Mouse (Mus musculus) Patski (cell line): ENCODE results near the gene Slc1a2. TPM values are rescaled to one million over a fixed set of nuclear protein-coding genes. Genes with fewer than 3 reads are reported as not detected.

Experiments
- ATAC-seq: fragments of 100-300 bp; one replicate; pipeline ENCODE4 v1.8.0; 2021
- CTCF ChIA-PET: fragments of 350-600 bp; sonication (Branson Sonifier 250); formaldehyde crosslinking; loops from one replicate; lab custom pipeline; 2022; ENCODE audit warnings: inconsistent platforms; lab: Charles Lee
- POLR2A ChIA-PET: fragments of 350-600 bp; sonication (Branson Sonifier 250); formaldehyde crosslinking; loops from one replicate; lab custom pipeline; 2022; ENCODE audit warnings: antibody characterized with exemption, inconsistent platforms; lab: Charles Lee
- DNase-seq: peaks from one replicate; pipeline ENCODE4 v3.0.0-alpha.2; 2011; ENCODE audit warnings: low read depth, low spot score
- H3K27me3 ChIP-seq: fragments of 371-371 bp; one replicate; pipeline ENCODE4 v1.5.1; 2021
- CTCF ChIP-seq: fragments of 100-300 bp; IDR thresholded peaks from one replicate; pipeline ENCODE4 v1.5.1; 2021
- in situ Hi-C: fragments of 300-500 bp; cut with MboI; formaldehyde crosslinking; loops from 3 replicates; pipeline ENCODE4 v1.11.1; 2018; ENCODE audit warnings: low pct_unique_long_range_greater_than_20kb, mixed read lengths
- polyA plus RNA-seq: library from polyadenylated mRNA; unstranded; gene quantifications from one replicate; pipeline ENCODE4 v1.2.3, GENCODE M21; 2021

Gene Slc1a2
- polyA plus RNA-seq, 1 experiment from 2014 or later = 0.92 TPM

GRCm38 (mm10) chr2:102662911-102663310 is 4.5 kb downstream of the Slc1a2 start:
- ATAC-seq (no peak), DNase-seq (no peak)
- peaks cover 4% of the 10 kb centered on the region for H3K27me3 ChIP-seq
- in situ Hi-C loops = loop anchor here (25.0 kb wide), 1 partner anchor 751 kb away; no protein-coding TSS in a partner anchor
- POLR2A ChIA-PET = no interaction called here
- no peak for TF ChIP-seq CTCF
- CTCF ChIA-PET = no interaction called here

- ATAC-seq (no peak), DNase-seq (no peak)
- ChIA-PET CTCF (no interaction called here), POLR2A (no interaction called here)
- in situ Hi-C loops = loop anchor here (25.0 kb wide), 1 partner anchor 751 kb away; no protein-coding TSS in a partner anchor
- TF ChIP-seq CTCF = no peak
- H3K27me3 ChIP-seq = peaks cover 4% of the 10 kb centered on the region
These were observed 4.9 kb downstream of the Slc1a2 start for GRCm38 (mm10) chr2:102663339-102663738.

GRCm38 (mm10) chr2:102663865-102664264 is 5.4 kb downstream of the Slc1a2 start:
- peaks cover 4% of the 10 kb centered on the region for H3K27me3 ChIP-seq
- in situ Hi-C loops = loop anchor here (25.0 kb wide), 1 partner anchor 752 kb away; no protein-coding TSS in a partner anchor
- ATAC-seq (no peak), DNase-seq (no peak)
- no peak for TF ChIP-seq CTCF
- CTCF ChIA-PET = no interaction called here
- POLR2A ChIA-PET = no interaction called here

GRCm38 (mm10) chr2:102667981-102668380 is 9.5 kb downstream of the Slc1a2 start:
- ATAC-seq (no peak), DNase-seq (no peak)
- POLR2A ChIA-PET = interaction anchor here (2.0 kb wide), 1 partner anchor 9 kb away, joined by 4 read pairs; no protein-coding TSS in a partner anchor
- in situ Hi-C loops = loop anchor here (25.0 kb wide), 1 partner anchor 756 kb away; no protein-coding TSS in a partner anchor
- H3K27me3 ChIP-seq = no peaks in the 10 kb centered on the region
- CTCF ChIA-PET = interaction anchor here (1.2 kb wide), 1 partner anchor 79 kb away, joined by 3 read pairs; no protein-coding TSS in a partner anchor
- no peak for TF ChIP-seq CTCF

- POLR2A ChIA-PET = interaction anchor here (2.0 kb wide), 1 partner anchor 10 kb away, joined by 4 read pairs; no protein-coding TSS in a partner anchor
- in situ Hi-C loops = loop anchor here (25.0 kb wide), 1 partner anchor 757 kb away; no protein-coding TSS in a partner anchor
- CTCF ChIA-PET = no interaction called here
- no peaks in the 10 kb centered on the region for H3K27me3 ChIP-seq
- ATAC-seq = no peak
- no peak for DNase-seq
- no peak for TF ChIP-seq CTCF
These were observed 11.1 kb downstream of the Slc1a2 start for GRCm38 (mm10) chr2:102669580-102669979.

- POLR2A ChIA-PET = interaction anchor here (0.7 to 1.3 kb wide), 2 partner anchors 15 to 789 kb away, joined by 3 to 4 read pairs; no protein-coding TSS in a partner anchor
- H3K27me3 ChIP-seq = no peaks in the 10 kb centered on the region
- DNase-seq (no peak), ATAC-seq (no peak)
- in situ Hi-C loops = loop anchor here (10.0 to 25.0 kb wide), 2 partner anchors 670 to 762 kb away; no protein-coding TSS in a partner anchor
- CTCF ChIA-PET = no interaction called here
- TF ChIP-seq CTCF = no peak
These were observed 16.1 kb downstream of the Slc1a2 start for GRCm38 (mm10) chr2:102674582-102674981.

- ChIA-PET CTCF (interaction anchor here (1.5 kb wide), 1 partner anchor 69 kb away, joined by 4 read pairs; no protein-coding TSS in a partner anchor), POLR2A (no interaction called here)
- H3K27me3 ChIP-seq = no peaks in the 10 kb centered on the region
- TF ChIP-seq CTCF = peak; percentile 70
- no peak for DNase-seq
- no peak for ATAC-seq
- in situ Hi-C loops = loop anchor here (5.0 to 10.0 kb wide), 2 partner anchors 83 to 670 kb away; no protein-coding TSS in a partner anchor
These were observed 16.8 kb downstream of the Slc1a2 start for GRCm38 (mm10) chr2:102675275-102675674.

GRCm38 (mm10) chr2:102676716-102677312 is 18.4 kb downstream of the Slc1a2 start:
- no peak for TF ChIP-seq CTCF
- in situ Hi-C loops = loop anchor here (5.0 to 10.0 kb wide), 2 partner anchors 85 to 668 kb away; no protein-coding TSS in a partner anchor
- no peak for DNase-seq
- POLR2A ChIA-PET = interaction anchor here (0.8 kb wide), 1 partner anchor 17 kb away, joined by 4 read pairs; no protein-coding TSS in a partner anchor
- CTCF ChIA-PET = interaction anchor here (0.9 to 1.5 kb wide), 3 partner anchors 24 to 405 kb away, joined by 3 to 4 read pairs (median 4); no protein-coding TSS in a partner anchor
- ATAC-seq = no peak
- no peaks in the 10 kb centered on the region for H3K27me3 ChIP-seq

GRCm38 (mm10) chr2:102677400-102677799 is 18.9 kb downstream of the Slc1a2 start:
- ATAC-seq = no peak
- no peaks in the 10 kb centered on the region for H3K27me3 ChIP-seq
- in situ Hi-C loops = loop anchor here (5.0 to 10.0 kb wide), 2 partner anchors 85 to 667 kb away; no protein-coding TSS in a partner anchor
- TF ChIP-seq CTCF = no peak
- ChIA-PET POLR2A (no interaction called here), CTCF (no interaction called here)
- no peak for DNase-seq

- ATAC-seq (no peak), DNase-seq (no peak)
- in situ Hi-C loops = loop anchor here (5.0 to 10.0 kb wide), 4 partner anchors 121 to 396 kb away; no protein-coding TSS in a partner anchor
- ChIA-PET POLR2A (no interaction called here), CTCF (interaction anchor here (1.7 kb wide), 1 partner anchor 169 kb away, joined by 4 read pairs; no protein-coding TSS in a partner anchor)
- TF ChIP-seq CTCF = no peak
- H3K27me3 ChIP-seq = no peaks in the 10 kb centered on the region
These were observed 22.9 kb downstream of the Slc1a2 start for GRCm38 (mm10) chr2:102681351-102681750.
